Mouse (Mus musculus) small intestine, adult 2 months (tissue): Measurements from ENCODE around the gene Ddah1. TPM values are rescaled to one million over a fixed set of nuclear protein-coding genes. Genes with fewer than 3 reads are reported as not detected.

Source experiments
- H3K27ac ChIP-seq: fragments of 200-500 bp; 2 replicates; pipeline ENCODE4 v1.5.1; 2012; ENCODE audit warnings: low read depth, low read length, control low read depth, inconsistent platforms; ENCODE audit not compliant: insufficient read depth
- H3K27me3 ChIP-seq: fragments of 200-500 bp; 2 replicates; pipeline ENCODE4 v1.6.1; 2012; ENCODE audit warnings: mild to moderate bottlenecking, moderate library complexity, low read length, inconsistent platforms; ENCODE audit not compliant: control insufficient read depth, insufficient read depth
- H3K36me3 ChIP-seq: fragments of 200-500 bp; 2 replicates; pipeline ENCODE4 v1.6.1; 2012; ENCODE audit warnings: mild to moderate bottlenecking, low read length, control low read depth, inconsistent platforms; ENCODE audit not compliant: control insufficient read depth, insufficient read depth
- H3K4me1 ChIP-seq: fragments of 200-500 bp; 2 replicates; pipeline ENCODE4 v1.6.1; 2012; ENCODE audit warnings: low read length, inconsistent platforms, mixed read lengths; ENCODE audit not compliant: control insufficient read depth, insufficient read depth, insufficient read length
- H3K4me3 ChIP-seq: fragments of 200-500 bp; 2 replicates; pipeline ENCODE4 v1.5.1; 2012; ENCODE audit warnings: low read depth, mild to moderate bottlenecking, control low read depth, inconsistent platforms, low read length, moderate library complexity
- CTCF ChIP-seq: fragments of 200-500 bp; IDR thresholded peaks from 2 replicates; pipeline ENCODE4 v1.5.1; 2012; ENCODE audit warnings: low read depth, mild to moderate bottlenecking, control low read depth, inconsistent platforms, low read length, moderate library complexity, mixed read lengths; ENCODE audit not compliant: insufficient replicate concordance, insufficient read length; ENCODE audit errors: extremely low read depth
- POLR2A ChIP-seq: fragments of 200-500 bp; IDR thresholded peaks from 2 replicates; pipeline ENCODE4 v1.6.1; 2012; ENCODE audit warnings: low read depth, mild to moderate bottlenecking, control low read depth, inconsistent platforms, low read length, moderate library complexity
- WGBS: fragments of 180-500 bp; shearing (Covaris S2); methylation state at CpG from one replicate; pipeline ENCODE4 v1.1.7; 2018; 5-methylcytosine and 5-hydroxymethylcytosine counted together
- polyA plus RNA-seq: library from polyadenylated mRNA; depleted of rRNA; stranded (reverse); fragments of >200 nt; gene quantifications from 2 replicates; pipeline ENCODE4 v1.2.3, GENCODE M21; 2012; rRNA removed

Ddah1 gene
- polyA plus RNA-seq, 1 experiment = 1.7 TPM

- peaks cover 1% of the 10 kb centered on the region; the same call in 1 of the 2 replicates for H3K4me1 ChIP-seq
- 50% methylated on average over 9 of the region's 9 CpGs for WGBS
- H3K27me3 ChIP-seq = no peaks in the 10 kb centered on the region
- no peak for TF ChIP-seq POLR2A
- no peak for TF ChIP-seq CTCF
- H3K4me3 ChIP-seq = no peak overlapping the region
- H3K27ac ChIP-seq = no peak overlapping the region
- H3K36me3 ChIP-seq = peaks cover 39% of the 10 kb centered on the region
Measured at GRCm38 (mm10) chr3:145933845-145934244, 175.4 kb downstream of the Ddah1 start.

- H3K27ac ChIP-seq = no peak within 1 kb of the TSS
- TF ChIP-seq CTCF (peak; percentile 97), POLR2A (peak; percentile 73)
- WGBS = 1% methylated on average over 70 of the region's 70 CpGs
Measured at GRCm38 (mm10) chr3:145937505-145938404, 179.3 kb downstream of the Ddah1 start, which contains the start of gene 2410004B18Rik. Gene 2410004B18Rik (plus strand): TSS chr3:145938014.

GRCm38 (mm10) chr3:145938405-145939349 lies 180.2 kb downstream of the Ddah1 start:
- peaks cover 31% of the 10 kb centered on the region for H3K36me3 ChIP-seq
- H3K4me1 ChIP-seq = peaks cover 8% of the 10 kb centered on the region; the same call in 1 of the 2 replicates
- peak overlapping the region; percentile 71 for H3K4me3 ChIP-seq
- H3K27me3 ChIP-seq = no peaks in the 10 kb centered on the region
- H3K27ac ChIP-seq = no peak overlapping the region
- 12% methylated on average over 50 of the region's 50 CpGs for WGBS
- no peak for TF ChIP-seq CTCF
- TF ChIP-seq POLR2A = no peak

More at GRCm38 (mm10) chr3:145937505-145938404, 179.3 kb downstream of the Ddah1 start, which contains the start of gene 2410004B18Rik:
- H3K36me3 ChIP-seq = peaks cover 31% of the 10 kb centered on the region
- H3K4me1 ChIP-seq = peaks cover 8% of the 10 kb centered on the region; the same call in 1 of the 2 replicates
- H3K4me3 ChIP-seq = peak within 1 kb of the TSS; percentile 71
- H3K27me3 ChIP-seq = no peaks in the 10 kb centered on the region

GRCm38 (mm10) chr3:145939402-145939801 lies 180.9 kb downstream of the Ddah1 start:
- no peak for TF ChIP-seq CTCF
- TF ChIP-seq POLR2A = no peak
- peaks cover 8% of the 10 kb centered on the region; the same call in 1 of the 2 replicates for H3K4me1 ChIP-seq
- peaks cover 33% of the 10 kb centered on the region for H3K36me3 ChIP-seq
- H3K27ac ChIP-seq = no peak overlapping the region
- H3K27me3 ChIP-seq = no peaks in the 10 kb centered on the region
- peak overlapping the region; percentile 71 for H3K4me3 ChIP-seq
- WGBS = 66% methylated on average over 12 of the region's 12 CpGs

DNA sequence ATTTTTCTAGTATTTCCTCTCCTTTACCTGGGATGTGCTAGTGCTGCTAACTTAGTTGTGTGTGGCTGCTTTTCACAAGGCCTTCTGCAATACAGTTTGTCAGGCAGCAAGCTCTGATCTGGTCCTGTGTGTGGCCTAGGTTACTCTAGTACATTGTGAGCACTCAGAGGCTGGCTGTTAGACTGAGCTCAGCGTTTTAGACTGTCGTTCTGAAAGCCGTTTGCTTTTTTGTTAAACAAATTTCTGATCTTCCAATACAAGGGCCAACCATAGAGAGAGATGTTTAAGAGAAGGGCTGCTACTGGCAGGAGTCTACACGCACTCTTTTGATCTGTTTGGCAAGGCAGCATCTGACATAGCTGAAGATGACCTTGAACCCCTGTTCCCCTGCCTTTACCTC lies 181.5 kb downstream of the Ddah1 start:
- Histone ChIP-seq H3K27me3 (no peaks in the 10 kb centered on the region), H3K4me1 (peaks cover 8% of the 10 kb centered on the region; the same call in 1 of the 2 replicates), H3K4me3 (no peak overlapping the region), H3K36me3 (peaks cover 34% of the 10 kb centered on the region), H3K27ac (no peak overlapping the region)
- no peak for TF ChIP-seq CTCF
- TF ChIP-seq POLR2A = no peak
- 57% methylated on average over 4 of the region's 4 CpGs for WGBS

DNA sequence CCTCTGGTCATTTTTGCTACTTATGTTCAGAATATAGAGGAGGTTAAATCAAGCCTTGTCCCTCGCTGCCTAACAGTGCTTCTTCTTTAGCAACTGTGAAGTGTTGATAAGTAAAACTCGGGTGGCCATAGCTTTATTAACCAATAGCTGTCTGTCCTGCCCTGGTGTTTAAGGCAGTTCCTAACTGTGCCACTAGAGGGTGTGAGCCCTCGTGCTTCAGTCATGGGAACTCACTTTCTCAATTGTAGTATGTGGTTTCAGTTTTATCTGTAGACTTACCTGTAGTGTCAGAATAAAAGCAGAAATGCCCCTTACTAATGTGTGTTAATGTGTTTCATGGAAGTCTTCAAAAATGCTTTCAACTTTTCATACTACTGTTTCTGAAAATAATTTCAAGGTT lies 183.5 kb downstream of the Ddah1 start:
- no peak overlapping the region for H3K4me3 ChIP-seq
- H3K36me3 ChIP-seq = peaks cover 35% of the 10 kb centered on the region
- peaks cover 8% of the 10 kb centered on the region; the same call in 1 of the 2 replicates for H3K4me1 ChIP-seq
- H3K27ac ChIP-seq = no peak overlapping the region
- H3K27me3 ChIP-seq = no peaks in the 10 kb centered on the region
- TF ChIP-seq POLR2A (no peak), CTCF (peak; percentile 55; the same call in 1 of the 2 replicates)
- under 1% methylated on average over 3 of the region's 3 CpGs for WGBS

Other genes starting within 250 kb of the Ddah1 start
- 0.46 and 0.80 TPM in 2 replicates for gene Znhit6, start 182.5 kb upstream of the Ddah1 start, polyA plus RNA-seq
- gene Ccn1, start 108.7 kb upstream of the Ddah1 start, polyA plus RNA-seq = 6.1 and 7.5 TPM in 2 replicates
- 3.5 and 7.9 TPM in 2 replicates for gene Bcl10, start 164.1 kb downstream of the Ddah1 start, polyA plus RNA-seq
- gene 2410004B18Rik, start 179.3 kb downstream of the Ddah1 start, polyA plus RNA-seq = 14.8 and 20.0 TPM in 2 replicates
- gene Syde2, start 229.2 kb downstream of the Ddah1 start, polyA plus RNA-seq = 2.0 and 3.8 TPM in 2 replicates